Mouse (Mus musculus) heart, embryonic 15.5 days (tissue): ENCODE results near the gene Rab29. TPM values are rescaled to one million over a fixed set of nuclear protein-coding genes. Genes with fewer than 3 reads are reported as not detected.
"Not testable (repeated sequence)": the region's sequence is repeated elsewhere in the genome, so short reads cannot be mapped to it uniquely, and the experiment has no call there.

ENCODE experiments used
- ATAC-seq: fragments of 200-750 bp; cut with Nextera tagmentation; replicated peaks from 2 replicates; pipeline ENCODE4 v1.8.0; 2017; ENCODE audit warnings: low read depth, moderate TSS enrichment; ENCODE audit not compliant: insufficient number of reproducible peaks, insufficient read depth, low FRiP score
- H3K27ac ChIP-seq: fragments of 300-500 bp; sonication (generic); 2 replicates; pipeline ENCODE4 v1.5.1; 2015; ENCODE audit warnings: mild to moderate bottlenecking, inconsistent platforms
- H3K27me3 ChIP-seq: fragments of 300-500 bp; sonication (generic); 2 replicates; pipeline ENCODE4 v1.6.1; 2015; ENCODE audit warnings: inconsistent platforms
- H3K36me3 ChIP-seq: fragments of 300-500 bp; sonication (generic); 2 replicates; pipeline ENCODE4 v1.6.1; 2015; ENCODE audit warnings: mild to moderate bottlenecking, inconsistent platforms
- H3K4me1 ChIP-seq: fragments of 300-500 bp; sonication (generic); replicated peaks from 2 replicates; pipeline ENCODE4 v1.6.1; 2015; ENCODE audit warnings: inconsistent platforms
- H3K4me2 ChIP-seq: fragments of 300-500 bp; sonication (generic); 2 replicates; pipeline ENCODE4 v1.6.1; 2015; ENCODE audit warnings: inconsistent platforms, mild to moderate bottlenecking, moderate library complexity
- H3K4me3 ChIP-seq: fragments of 300-500 bp; sonication (generic); 2 replicates; pipeline ENCODE4 v1.5.1; 2015; ENCODE audit warnings: mild to moderate bottlenecking, inconsistent platforms
- H3K9ac ChIP-seq: fragments of 300-500 bp; sonication (generic); 2 replicates; pipeline ENCODE4 v1.6.1; 2015; ENCODE audit warnings: mild to moderate bottlenecking, inconsistent platforms
- H3K9me3 ChIP-seq: fragments of 300-500 bp; sonication (generic); replicated peaks from 2 replicates; pipeline ENCODE4 v1.6.1; 2016; ENCODE audit warnings: inconsistent platforms
- WGBS: fragments of 180-500 bp; shearing (Covaris S2); methylation state at CpG from one replicate; pipeline ENCODE4 v1.1.7; 2015; ENCODE audit warnings: mixed read lengths; 5-methylcytosine and 5-hydroxymethylcytosine counted together
- polyA plus RNA-seq: library from polyadenylated mRNA; unstranded; fragments of >200 nt; fragmentation: Nextera tagmentation; extraction: Ambion mirVana; gene quantifications from 2 replicates; pipeline ENCODE4 v1.2.1, GENCODE M21; 2015

Gene Rab29
- polyA plus RNA-seq, 1 experiment from 2014 or later, result 17.3 TPM

DNA sequence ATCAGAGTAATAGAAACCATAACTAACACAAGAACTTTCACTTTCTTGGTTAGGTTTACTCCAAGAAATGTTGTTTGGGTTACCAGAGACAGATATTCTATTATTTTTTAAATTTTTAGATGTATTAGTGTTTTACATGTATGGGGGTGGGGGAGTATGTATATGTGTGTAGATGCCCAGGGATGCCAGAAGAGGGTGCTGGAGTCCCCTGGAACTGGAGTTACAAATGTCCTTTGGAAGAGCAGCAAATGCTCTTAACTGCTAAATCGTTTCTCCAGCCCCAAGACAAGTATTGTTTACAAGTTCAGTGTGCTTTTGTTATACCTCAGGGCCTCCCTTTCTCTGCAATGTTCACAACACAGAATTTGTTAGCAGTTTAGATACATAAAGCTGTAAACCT, 38.5 kb downstream of the Rab29 start:
- Histone ChIP-seq H3K4me2 (no peak overlapping the region), H3K9ac (no peak overlapping the region), H3K4me3 (no peak overlapping the region), H3K27me3 (peaks cover 34% of the 10 kb centered on the region), H3K27ac (no peak overlapping the region), H3K36me3 (no peaks in the 10 kb centered on the region), H3K4me1 (no peaks in the 10 kb centered on the region), H3K9me3 (no peaks in the 10 kb centered on the region)
- no peak for ATAC-seq
- 15% methylated on average over 1 of the region's 1 CpGs for WGBS

- no peaks in the 10 kb centered on the region for H3K9me3 ChIP-seq
- H3K4me3 ChIP-seq, result no peak overlapping the region
- no peak overlapping the region for H3K9ac ChIP-seq
- no peak overlapping the region for H3K4me2 ChIP-seq
- peaks cover 13% of the 10 kb centered on the region for H3K4me1 ChIP-seq
- WGBS, result 86% methylated on average over 3 of the region's 3 CpGs
- no peak overlapping the region for H3K27ac ChIP-seq
- H3K36me3 ChIP-seq, result no peaks in the 10 kb centered on the region
- ATAC-seq, result no peak
- H3K27me3 ChIP-seq, result peaks cover 31% of the 10 kb centered on the region
Observed at GRCm38 (mm10) chr1:131908456-131908855, 41.4 kb downstream of the Rab29 start.

DNA sequence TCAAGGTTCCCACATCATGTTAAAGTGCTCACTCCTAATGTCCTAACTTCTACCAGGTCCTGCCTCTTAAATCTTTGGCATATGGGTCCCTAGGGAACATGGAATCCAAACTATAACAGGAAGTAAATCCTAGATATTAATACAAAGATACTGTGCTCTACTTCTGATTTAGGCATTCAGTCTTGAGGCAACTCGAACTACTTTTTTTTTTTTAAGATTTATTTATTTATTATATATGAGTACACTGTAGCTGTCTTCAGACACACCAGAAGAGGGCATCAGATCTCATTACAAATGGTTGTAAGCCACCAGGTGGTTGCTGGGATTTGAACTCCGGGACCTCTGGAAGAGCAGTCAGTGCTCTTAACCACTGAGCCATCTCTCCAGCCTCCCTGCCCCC, 42.2 kb downstream of the Rab29 start:
- H3K4me3 ChIP-seq, H3K36me3 ChIP-seq, H3K9me3 ChIP-seq, ATAC-seq, H3K4me2 ChIP-seq, H3K27ac ChIP-seq, H3K9ac ChIP-seq: not testable (repeated sequence)
- peaks cover 13% of the 10 kb centered on the region for H3K4me1 ChIP-seq
- H3K27me3 ChIP-seq, result peaks cover 26% of the 10 kb centered on the region
- WGBS, result 91% methylated on average over 2 of the region's 2 CpGs

DNA sequence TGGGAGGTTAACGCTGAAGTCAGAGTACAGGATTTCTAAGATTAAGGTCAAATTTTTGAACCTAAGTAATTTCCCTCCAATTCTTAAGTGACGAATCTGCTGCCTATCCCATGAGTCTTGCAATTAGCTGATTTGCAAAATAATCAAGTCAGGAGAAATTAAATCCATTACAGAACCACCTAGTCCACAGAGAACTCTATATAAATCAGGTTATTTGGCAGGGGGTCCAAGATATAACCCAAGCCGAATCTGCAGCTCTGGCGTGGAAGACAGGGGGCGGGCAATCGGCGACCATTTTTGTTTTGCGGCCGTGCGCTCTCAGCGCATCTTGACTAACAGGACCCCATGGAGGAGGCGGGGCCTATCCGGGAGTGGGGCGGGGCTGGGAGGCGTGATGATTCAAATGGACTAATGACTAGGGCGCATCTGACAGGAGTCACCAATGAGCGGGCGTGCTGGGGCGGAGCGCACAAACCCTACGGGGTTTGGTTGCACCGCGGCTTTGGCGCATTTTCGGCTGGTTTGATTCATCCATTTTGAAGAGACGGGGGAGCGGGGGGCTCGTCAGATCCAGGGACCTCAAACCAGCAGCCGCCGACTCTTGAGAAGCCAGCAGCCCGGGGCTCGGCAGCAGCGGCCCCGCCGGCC, 43.1 kb downstream of the Rab29 start, which contains the start of gene Nucks1:
Nucks1 (plus strand) TSS at position 534 of the 648 bp plus-strand sequence.
- peak; percentile 98 for ATAC-seq
- H3K27ac ChIP-seq, result peak within 1 kb of the TSS; percentile 99
- H3K4me2 ChIP-seq, result peak within 1 kb of the TSS; percentile 70
- H3K36me3 ChIP-seq, result no peaks in the 10 kb centered on the region
- H3K4me1 ChIP-seq, result peaks cover 14% of the 10 kb centered on the region
- WGBS, result 0% methylated on average over 35 of the region's 35 CpGs
- peak within 1 kb of the TSS; percentile 96 for H3K4me3 ChIP-seq
- peak within 1 kb of the TSS; percentile 96 for H3K9ac ChIP-seq
- H3K27me3 ChIP-seq, result peaks cover 23% of the 10 kb centered on the region
- H3K9me3 ChIP-seq, result no peaks in the 10 kb centered on the region

DNA sequence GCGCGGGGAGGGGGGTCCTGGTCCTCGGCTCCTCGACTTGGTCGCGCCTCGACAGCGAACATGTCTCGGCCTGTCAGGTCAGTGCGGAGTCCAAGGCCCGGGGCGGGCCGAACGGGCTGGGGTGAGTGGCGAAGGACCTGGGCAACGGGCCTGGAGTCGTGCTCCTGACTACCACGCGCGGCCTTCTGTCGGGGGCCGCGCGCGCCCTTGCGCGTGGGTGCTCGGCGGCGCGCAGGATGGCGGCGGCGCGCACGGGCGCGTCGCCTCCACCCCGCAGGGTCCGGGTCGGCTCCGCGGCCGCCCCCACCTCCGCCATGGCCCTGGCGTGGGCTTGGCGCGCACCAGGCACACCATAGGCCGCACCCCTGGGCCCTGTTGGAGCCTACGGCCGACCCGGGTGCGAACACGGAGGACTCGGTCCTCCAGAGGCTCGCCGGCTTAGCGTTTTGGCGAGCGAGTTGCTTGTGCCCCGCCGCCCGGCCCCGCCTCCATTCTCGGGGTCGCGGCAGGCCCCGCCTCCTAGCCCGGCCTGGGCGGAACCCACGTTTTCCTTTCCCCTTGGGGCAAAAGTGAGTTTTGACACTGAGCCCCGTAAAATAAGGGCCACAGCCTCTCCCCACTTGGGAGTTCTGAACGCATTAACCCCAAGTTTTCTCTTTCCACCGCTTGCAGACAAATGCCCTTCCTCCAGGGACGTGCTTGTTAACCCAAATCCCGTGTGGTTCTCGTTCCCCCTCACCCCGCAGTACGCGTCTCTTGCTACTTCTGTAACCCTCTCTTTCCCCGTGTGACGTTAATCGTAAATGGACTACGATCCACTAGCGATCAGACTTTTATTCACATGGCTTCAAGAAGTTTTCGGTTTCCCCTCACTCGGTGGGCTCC, 43.9 kb downstream of the Rab29 start:
- no peaks in the 10 kb centered on the region for H3K36me3 ChIP-seq
- H3K4me1 ChIP-seq, result peaks cover 17% of the 10 kb centered on the region
- peak overlapping the region; percentile 96 for H3K4me3 ChIP-seq
- no peaks in the 10 kb centered on the region for H3K9me3 ChIP-seq
- peak overlapping the region; percentile 96 for H3K9ac ChIP-seq
- H3K27ac ChIP-seq, result peak overlapping the region; percentile 99
- WGBS, result under 1% methylated on average over 75 of the region's 88 CpGs
- peaks cover 23% of the 10 kb centered on the region for H3K27me3 ChIP-seq
- ATAC-seq, result peak; percentile 73
- peak overlapping the region; percentile 70 for H3K4me2 ChIP-seq

GRCm38 (mm10) chr1:131917634-131918033, 50.6 kb downstream of the Rab29 start:
- H3K27me3 ChIP-seq, result no peaks in the 10 kb centered on the region
- no peak overlapping the region for H3K27ac ChIP-seq
- WGBS, result 70% methylated on average over 6 of the region's 6 CpGs
- no peak for ATAC-seq
- H3K9ac ChIP-seq, result no peak overlapping the region
- peaks cover 10% of the 10 kb centered on the region for H3K4me1 ChIP-seq
- no peak overlapping the region for H3K4me2 ChIP-seq
- peaks cover 31% of the 10 kb centered on the region for H3K36me3 ChIP-seq
- H3K4me3 ChIP-seq, result no peak overlapping the region
- no peaks in the 10 kb centered on the region for H3K9me3 ChIP-seq

DNA sequence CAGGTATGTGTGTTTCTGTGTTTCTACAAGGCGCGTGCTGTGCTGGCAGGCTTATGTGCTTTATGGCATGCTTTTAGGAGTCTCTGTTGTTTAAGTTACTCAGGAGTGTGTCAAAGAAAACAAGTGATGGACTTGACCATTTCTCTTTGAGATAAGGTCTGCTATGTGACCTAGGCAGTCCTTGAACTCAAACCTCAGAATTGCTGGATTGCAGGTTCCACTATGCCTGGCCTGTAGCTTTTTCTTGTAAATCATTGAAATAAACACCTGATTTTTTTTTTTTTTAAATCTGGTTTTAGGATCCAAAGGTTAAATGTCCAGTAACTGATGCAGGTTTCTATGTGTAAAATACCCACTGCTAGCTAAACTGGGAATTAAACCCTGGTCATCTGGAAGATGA, 52.0 kb downstream of the Rab29 start:
- WGBS, result 97% methylated on average over 2 of the region's 2 CpGs
- no peaks in the 10 kb centered on the region for H3K27me3 ChIP-seq
- H3K4me2 ChIP-seq, result no peak overlapping the region
- H3K27ac ChIP-seq, result no peak overlapping the region
- H3K4me3 ChIP-seq, result no peak overlapping the region
- H3K4me1 ChIP-seq, result peaks cover 7% of the 10 kb centered on the region
- peaks cover 44% of the 10 kb centered on the region for H3K36me3 ChIP-seq
- H3K9ac ChIP-seq, result no peak overlapping the region
- no peaks in the 10 kb centered on the region for H3K9me3 ChIP-seq
- no peak for ATAC-seq

- 90% methylated on average over 3 of the region's 3 CpGs for whole genome bisulfite sequencing
- no peak overlapping the region for H3K4me3 ChIP-seq
- H3K4me2 ChIP-seq, result no peak overlapping the region
- no peaks in the 10 kb centered on the region for H3K27me3 ChIP-seq
- H3K4me1 ChIP-seq, result no peaks in the 10 kb centered on the region; the same call in 1 of the 2 replicates
- H3K9me3 ChIP-seq, result no peaks in the 10 kb centered on the region
- H3K36me3 ChIP-seq, result peaks cover 68% of the 10 kb centered on the region
- H3K27ac ChIP-seq, result no peak overlapping the region
- no peak overlapping the region for H3K9ac ChIP-seq
- ATAC-seq, result no peak
Observed at GRCm38 (mm10) chr1:131922100-131922499, 55.1 kb downstream of the Rab29 start.

Other genes with a start within 250 kb of the Rab29 start
- 0.28 and 0.93 TPM in 2 replicates for gene Ctse, start 228.9 kb upstream of the Rab29 start, polyA plus RNA-seq
- 3.3 and 3.7 TPM in 2 replicates for gene Rab7b, start 178.5 kb upstream of the Rab29 start, polyA plus RNA-seq
- 0.08 and 0.22 TPM in 2 replicates for gene Slc26a9, start 123.2 kb upstream of the Rab29 start, polyA plus RNA-seq
- gene Pm20d1, start 69.8 kb upstream of the Rab29 start, polyA plus RNA-seq, result 1.4 and 1.8 TPM in 2 replicates
- gene Slc41a1, start 39.7 kb upstream of the Rab29 start, polyA plus RNA-seq, result 8.9 and 11.4 TPM in 2 replicates
- 41.6 and 42.3 TPM in 2 replicates for gene Nucks1, start 43.3 kb downstream of the Rab29 start, polyA plus RNA-seq
- gene Slc45a3, start 95.7 kb downstream of the Rab29 start, polyA plus RNA-seq, result 4.0 and 6.0 TPM in 2 replicates
- gene Elk4, start 140.4 kb downstream of the Rab29 start, polyA plus RNA-seq, result 14.2 and 20.3 TPM in 2 replicates
- 7.2 and 11.2 TPM in 2 replicates for gene Mfsd4a, start 200.8 kb downstream of the Rab29 start, polyA plus RNA-seq